Mouse (Mus musculus) megakaryocyte, embryonic 14.5 days (primary cell): Measurements from ENCODE around the gene Fgd4.

Source experiments
- FLI1 ChIP-seq: IDR thresholded peaks from 2 replicates; pipeline ENCODE4 v1.6.1; 2012; ENCODE audit warnings: low read length, inconsistent platforms, mixed read lengths
- GATA1 ChIP-seq: IDR thresholded peaks from 3 replicates; pipeline ENCODE4 v1.6.1; 2012; ENCODE audit warnings: mixed read lengths, low read length, inconsistent platforms, borderline replicate concordance

DNA sequence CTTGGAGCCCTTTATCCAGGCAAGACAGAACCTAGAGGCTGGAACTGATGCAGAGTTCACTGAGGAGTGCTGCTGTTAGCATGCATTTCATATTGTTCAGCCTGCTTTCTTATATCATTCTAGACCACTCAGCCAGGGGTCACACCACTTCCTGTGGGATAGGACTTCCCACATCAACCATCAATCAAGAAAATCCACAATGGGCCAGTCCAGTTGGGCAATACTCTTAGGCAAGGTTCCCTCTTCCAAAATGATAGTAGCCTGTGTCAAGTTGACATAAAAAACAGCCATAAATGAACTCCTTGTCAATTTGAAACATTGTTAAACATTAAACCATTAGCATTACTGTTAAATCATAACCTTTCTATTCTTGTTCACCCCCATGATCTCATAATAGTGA is 34.6 kb downstream of the Fgd4 start:
- TF ChIP-seq GATA1 (no peak), FLI1 (no peak)
